Mouse (Mus musculus) right cerebral cortex, postnatal 10 days (tissue): ENCODE data around the gene Mrpl28.

ENCODE experiments used
- DNase-seq, 2 experiments: peaks; one replicate each; pipeline ENCODE4 v3.0.0; 2021; ENCODE audit warnings: low spot score in 2 of 2

Gene Mrpl28

DNA sequence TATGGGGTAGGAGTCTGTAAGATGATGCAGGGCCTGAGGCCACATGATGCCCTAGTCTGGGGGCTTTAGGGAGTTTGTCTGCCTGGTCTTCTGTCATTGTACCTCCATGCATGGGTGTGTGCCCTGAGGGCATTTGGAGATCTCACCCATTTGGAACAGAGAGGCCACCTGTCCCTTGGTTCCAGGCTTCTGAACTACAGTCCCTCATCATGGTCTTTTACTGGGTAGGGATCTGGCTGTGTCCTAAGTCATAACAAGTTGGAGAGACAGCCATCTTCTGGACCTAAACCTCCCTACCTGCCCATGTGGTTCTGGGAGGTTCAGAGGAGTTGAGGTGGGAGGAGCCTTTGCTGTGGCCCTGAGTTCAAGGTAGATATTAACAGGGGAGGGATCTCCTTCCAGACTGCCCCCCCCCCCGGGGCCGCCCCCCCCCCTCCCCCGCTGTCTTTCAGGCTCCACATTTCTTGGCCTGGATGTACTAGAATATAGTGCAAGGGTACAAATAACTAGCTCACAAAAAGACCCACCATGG, 7.3 kb upstream of the Mrpl28 start:
- no peak for DNase-seq

DNA sequence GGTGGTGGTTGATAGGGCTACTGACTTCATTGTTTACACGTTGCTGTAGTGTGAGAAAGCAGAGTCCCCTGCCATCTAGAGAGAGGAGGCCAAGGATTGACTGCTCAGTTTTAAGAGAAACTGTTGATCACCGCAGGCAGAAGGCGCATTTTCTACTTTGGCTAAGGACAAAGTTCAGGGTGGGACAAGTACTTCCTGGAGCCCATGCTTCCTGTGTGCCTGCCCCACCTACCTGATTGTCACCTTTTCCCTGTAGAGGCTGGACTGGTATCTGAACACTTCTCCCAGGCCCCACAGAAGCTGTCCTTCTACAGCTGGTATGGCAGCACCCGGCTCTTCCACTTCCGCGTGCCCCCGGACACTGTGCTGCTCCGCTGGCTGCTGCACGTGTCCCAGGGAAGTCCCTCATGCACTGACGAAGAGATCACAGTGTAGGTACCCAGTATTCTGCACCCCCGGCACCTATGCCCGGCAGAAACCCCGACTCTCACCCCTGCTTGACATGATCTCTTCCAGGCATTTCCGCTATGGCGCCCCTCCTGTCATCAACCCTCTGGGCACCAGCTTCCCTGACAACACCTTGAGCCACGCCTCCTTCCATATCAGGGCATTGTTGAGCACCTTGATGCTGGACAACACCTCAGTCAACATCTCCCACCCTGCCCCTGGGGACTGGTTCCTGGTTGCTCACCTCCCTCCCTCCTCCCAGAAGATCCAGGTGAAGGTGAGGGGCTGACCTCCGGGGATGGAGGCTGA, 6.6 kb upstream of the Mrpl28 start:
- no peak for DNase-seq

DNA sequence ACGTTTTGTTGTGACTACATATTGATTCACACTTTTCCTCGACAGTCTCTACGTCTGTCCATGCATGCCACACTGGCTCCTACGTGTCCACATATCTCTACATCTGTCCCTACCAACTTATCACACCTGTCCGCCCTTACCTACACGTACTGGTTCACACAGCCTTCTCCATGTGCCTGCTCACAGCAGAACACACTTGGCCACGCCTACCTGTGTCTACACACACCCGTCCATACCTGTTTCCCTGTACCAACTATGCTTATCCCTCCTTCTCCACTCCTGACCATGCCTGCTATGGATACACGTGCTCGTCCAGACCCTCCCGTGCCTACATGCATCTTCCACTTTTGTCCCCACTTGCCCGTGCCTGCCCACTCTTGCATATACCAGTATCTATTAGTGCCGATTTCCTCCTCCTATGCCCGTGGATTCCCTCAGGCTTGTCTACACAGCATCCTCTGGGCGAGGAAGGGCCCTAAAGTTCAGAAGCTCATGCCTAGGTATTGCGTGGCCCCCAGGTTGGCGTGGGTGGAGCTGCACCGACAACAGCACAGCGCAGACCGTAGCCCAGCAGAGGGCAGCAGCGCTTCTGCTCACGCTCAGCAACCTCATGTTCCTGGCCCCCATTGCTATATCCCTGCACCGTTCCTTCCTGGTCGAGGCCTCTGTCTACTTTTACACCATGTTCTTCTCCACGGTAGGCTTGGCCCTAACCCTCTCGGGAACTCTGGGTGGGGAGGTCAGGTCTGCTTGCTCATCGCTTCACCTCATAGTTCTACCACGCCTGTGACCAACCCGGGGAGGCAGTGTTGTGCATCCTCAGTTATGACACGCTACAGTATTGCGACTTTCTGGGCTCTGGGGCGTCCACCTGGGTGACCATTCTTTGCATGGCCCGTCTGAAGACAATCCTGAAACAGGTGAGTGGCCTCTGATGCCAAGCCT, 3.3 kb upstream of the Mrpl28 start:
- DNase-seq, result peak in 1 of 2 experiments; percentile 63

DNA sequence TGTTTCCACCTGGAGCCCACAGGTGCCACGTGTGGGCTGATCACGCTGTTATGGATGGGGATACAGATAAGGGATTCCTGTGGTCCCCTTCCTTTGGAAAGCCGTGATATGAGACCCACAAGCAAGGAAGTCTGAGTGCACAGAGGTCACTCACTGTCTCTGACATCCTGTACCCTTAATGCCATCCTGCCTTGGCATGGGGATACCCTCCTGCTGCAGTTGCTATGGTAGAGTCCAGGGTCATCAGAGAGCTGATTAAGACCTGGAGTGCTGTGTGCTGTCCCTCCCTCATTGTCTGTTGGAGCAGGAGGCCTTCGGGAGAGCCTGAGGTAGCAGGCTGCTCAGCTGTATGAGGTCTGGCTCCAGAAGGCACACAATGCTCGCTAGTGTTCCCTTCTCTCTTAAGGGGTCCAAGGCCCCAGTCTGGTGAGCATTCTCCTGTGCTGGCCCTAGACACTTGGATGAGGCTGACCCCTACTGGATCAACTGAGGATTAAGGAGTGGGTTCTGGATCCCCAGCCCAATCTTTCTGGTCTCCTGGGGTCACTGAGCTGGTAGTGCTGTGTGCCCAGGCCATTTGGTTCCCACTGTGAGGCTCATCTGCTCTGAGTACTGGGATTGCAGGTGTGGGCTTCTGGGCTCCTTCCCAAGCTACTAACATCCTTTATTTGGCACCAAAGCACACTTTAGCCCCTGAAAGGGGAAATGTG, 714 bp upstream of the Mrpl28 start:
- no peak for DNase-seq

DNA sequence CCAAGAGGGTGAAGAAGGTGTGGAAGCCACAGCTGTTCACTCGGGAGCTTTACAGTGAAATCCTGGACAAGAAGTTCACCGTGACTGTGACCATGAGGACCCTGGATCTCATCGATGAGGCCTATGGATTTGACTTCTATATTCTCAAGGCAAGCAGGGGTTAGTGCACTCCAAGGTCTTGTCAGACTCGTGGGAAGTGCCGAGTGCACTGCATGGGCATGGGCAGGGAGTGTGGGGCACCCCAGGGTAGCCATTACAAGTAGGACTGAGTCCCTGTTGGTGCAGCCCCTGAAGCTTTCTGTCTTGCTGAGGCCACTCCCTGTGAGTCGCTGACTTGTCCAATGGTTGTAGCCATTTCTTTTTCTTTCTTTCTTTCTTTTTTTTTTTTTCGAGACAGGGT, 1.3 kb downstream of the Mrpl28 start:
- DNase-seq, result no peak

DNA sequence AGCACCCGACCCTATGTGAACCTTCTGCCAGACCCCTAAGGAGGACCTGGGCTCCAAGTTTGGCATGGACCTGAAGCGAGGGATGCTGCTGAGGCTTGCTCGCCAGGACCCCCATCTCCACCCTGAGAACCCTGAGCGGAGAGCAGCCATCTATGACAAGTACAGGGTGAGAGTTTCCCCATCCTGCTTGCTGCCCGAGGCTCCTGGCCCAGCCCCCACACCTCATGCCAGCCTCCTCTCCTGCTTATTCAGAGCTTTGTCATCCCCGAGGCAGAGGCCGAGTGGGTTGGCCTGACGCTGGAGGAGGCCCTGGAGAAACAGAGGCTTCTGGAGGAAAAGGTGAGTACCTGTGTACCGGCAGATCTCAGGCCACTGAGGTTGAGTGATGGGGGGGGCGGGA, 1.9 kb downstream of the Mrpl28 start:
- no peak for DNase-seq

DNA sequence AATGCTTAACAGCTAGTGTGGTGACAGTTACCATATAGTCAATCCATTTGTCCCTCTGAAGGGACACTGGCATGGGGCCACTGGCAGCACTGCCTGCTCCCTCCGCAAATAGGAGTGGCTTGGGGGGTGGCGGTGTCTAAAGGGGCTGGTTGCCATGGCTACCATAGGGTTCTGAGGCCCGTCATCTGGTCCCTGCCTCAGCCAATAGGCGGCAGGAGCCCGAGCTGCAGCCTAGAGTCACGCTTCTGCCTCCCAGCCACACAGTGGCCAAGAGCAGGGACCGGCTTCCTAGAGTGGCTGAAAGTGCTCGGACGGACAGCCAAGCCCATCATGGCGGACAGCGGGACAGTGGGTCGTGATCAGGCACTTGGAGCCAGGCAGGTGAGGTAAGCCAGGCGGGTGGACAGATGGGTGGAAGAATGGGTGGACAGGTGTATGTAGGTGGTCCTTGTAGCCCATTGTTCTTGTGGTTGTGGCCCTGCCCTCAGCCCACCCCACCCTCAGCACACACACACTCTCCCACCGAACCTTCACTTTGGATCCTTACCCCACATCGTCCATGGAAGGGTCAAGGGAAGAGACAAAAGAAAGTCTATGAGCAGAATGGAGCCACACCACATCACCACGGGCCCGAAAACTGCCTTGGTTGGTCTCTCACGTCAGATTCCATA, 7.9 kb downstream of the Mrpl28 start:
- DNase-seq, result peak in 1 of 2 experiments; percentile 55

DNA sequence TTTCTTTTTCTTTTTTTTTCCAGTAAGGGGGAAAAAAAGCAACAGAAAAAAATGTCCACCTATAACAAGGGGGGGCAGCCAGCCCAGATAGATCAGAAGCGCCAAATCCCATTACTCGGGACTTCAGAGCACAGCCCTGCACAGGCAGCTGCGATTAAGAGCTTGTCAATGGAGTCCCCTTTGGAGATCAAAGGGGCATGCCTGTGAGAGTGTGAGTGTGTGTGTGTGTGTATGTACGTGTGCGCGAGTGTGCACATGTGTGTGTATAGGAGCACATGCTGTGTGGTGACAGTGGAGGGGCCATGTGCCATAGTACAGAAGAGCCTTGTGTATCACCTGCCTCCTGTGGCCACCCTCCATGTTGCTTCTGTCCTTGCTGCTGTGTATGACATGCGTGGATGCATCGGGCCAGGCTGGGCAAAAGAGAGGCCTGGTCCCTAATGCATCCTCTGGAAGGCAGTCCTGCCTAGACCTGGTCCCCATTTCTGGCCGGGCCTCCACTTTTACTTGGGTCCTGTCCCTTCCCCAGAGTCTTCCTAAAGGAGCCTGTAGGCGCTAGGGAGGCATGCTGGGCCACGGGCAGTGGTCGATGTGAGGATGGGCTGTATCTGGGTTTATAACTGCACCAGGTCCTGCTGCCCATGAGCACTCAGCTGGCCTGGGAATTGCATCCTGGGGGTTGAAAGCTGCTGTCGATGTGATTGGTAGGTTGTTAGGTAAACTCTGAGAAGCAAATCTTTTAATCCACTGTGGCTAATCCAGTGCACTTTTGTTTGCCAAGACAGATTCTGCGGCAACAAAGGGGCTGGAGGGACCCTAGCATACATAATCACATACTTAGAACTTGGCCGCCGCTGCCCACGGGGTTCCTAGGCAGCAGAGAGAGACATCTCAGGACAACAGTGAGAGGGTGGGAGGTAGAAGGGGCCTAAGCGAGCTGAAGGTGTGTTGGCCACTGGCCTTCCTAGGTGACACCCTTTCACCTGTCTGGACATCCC, 8.9 kb downstream of the Mrpl28 start:
- peak in 1 of 2 experiments; percentile 25 for DNase-seq

DNA sequence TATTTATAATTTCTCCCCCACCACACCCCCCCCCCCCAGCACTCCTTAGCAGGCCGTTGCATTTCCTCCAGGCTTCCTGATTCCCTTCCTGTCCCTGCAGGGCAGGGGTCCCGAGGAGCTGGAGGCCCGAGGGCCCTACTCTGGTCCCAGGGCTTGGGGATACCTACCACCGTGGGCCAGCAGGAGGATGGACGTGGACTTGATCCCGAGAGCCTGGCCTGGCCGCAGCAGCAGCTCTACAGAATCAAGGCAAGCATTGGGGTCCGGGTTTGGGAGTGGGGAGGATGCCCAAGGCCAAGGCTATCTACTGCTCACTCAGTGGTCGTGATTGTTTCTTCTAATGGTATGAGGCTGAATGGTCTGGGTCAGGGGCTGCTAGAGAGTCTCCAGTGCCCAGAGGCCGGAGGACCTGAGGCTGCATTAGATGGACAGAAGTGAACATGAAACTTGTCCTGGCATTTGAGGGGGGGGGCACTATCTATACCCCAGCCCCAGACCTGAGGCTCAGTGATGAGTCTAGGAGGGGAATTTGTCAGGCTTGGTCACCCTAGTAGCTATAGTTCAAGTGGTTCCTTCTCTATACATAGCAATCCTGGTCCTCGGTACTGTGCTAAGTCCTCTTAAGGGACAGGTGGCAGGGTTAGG, 13.9 kb downstream of the Mrpl28 start:
- DNase-seq, result no peak

DNA sequence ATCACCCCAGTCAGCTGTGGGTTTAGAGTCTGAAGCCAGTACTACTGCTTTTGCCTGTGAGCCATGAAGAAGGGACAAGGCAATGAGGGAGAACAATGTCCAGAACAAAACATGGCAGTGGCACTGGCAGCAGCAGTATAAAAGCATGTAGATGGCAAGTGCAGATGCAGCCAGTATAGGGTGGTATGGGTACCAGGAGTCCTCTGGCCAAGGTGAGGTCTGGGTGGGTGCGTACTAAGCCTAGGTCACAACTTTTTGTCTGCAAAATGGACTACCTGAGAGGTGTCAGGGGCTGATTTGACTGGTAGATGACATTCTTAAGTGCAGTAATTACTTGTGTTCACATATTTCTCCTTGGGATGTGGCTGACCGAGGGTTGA, 14.4 kb downstream of the Mrpl28 start:
- no peak for DNase-seq

DNA sequence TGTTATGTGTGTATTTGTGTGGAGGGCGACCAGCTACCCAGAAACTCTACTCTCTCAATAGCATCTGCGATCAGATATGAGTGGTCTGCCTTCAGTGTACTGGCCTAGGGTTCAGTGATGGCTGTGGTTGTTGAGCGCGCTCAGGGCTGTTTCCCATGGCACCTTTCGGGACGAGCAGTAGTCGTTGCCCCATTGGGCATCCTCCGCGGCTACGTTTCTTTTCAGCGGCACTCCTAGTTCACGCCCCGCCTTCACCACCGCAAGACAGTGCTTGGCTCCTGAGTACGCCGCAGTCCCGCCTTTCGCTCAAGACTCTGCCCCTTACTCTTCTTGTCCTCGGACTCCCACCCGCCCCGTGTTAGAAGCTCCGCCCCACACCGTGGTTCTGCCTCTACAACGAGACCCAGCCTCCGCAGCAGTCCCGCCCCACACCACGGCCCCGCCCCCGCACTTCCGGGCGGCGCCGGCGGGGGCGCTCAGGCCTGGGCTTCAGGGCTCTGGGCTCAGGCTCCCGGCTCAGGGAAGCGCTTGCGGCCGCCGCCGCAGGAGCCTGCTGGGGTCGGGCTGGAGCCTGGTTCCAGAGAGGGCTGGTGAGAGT, 15.0 kb downstream of the Mrpl28 start, which contains the start of gene Axin1:
Axin1 (plus strand) TSS at position 450 of the 598 bp plus-strand sequence.
- peak; percentile 96 to 98 for DNase-seq

DNA sequence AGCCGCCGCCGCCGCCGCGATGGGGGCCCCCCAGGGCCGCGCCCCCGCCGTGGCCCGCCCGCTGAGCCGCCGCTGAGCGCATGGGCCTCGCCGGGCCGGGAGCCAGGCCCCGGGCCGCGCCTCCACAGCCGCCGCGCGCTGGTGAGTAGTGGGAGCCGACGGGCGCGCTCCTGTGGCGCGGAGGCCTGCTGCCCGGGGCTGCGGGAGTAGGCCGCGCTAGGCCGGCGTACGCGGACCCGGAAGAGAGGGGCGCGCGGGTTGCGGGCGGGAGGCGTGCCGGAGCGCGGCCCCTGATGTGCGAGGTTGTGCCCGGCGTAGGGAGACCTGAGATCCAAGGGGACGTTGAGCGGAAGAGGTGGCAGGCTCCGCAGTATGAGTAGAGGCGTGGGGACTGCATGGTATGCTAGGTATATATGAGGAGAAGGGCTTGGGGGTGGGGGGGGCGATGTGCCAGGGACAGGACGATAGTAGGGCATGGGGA, 15.6 kb downstream of the Mrpl28 start:
- peak in 1 of 2 experiments; percentile 65 for DNase-seq

DNA sequence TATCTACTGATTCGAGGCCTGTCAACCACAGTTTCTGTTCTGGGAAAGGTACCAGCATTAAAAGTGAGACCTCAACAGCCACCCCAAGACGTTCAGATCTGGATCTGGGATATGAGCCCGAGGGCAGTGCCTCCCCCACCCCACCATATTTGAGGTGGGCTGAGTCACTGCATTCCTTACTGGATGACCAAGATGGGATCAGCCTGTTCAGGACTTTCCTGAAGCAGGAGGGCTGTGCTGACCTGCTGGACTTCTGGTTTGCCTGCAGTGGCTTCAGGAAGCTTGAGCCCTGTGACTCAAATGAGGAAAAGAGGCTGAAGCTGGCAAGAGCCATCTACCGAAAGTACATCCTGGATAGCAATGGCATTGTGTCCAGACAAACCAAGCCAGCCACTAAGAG, 19.5 kb downstream of the Mrpl28 start:
- no peak for DNase-seq

DNA sequence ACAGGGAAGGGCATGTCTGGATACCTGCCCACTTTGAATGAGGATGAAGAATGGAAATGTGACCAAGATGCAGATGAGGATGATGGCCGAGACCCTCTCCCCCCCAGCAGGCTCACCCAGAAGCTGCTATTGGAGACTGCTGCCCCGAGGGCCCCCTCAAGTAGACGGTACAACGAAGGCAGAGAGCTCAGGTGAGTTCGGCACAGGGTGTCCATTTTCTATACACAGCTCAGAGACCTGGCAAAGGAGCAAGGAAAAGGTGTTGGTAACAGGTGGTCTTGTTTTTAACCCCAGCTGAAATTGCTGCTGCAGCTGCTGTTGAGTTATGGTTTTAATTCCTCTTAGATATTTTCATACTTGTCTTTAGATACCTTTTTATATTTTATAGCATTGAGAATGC, 20.1 kb downstream of the Mrpl28 start:
- no peak for DNase-seq

DNA sequence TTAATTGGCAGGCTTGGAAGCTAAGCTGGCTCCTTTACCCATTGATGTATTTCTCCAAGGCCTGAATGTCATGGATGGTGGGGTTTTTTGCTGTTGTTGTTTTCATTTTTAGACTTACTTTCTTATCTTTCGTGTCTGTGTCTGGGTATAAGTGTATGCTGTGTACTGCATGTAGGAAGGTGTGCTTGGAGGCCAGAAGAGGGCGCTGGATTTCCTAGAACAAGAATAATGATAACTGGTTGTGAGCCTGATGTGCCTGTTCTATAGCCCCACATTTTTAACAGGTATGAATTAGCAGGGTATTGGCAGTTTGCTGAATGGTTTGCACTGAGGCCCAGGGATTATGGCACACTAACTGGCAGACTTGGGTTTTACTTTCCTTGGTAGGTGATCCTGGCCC, 25.8 kb downstream of the Mrpl28 start:
- DNase-seq, result no peak

DNA sequence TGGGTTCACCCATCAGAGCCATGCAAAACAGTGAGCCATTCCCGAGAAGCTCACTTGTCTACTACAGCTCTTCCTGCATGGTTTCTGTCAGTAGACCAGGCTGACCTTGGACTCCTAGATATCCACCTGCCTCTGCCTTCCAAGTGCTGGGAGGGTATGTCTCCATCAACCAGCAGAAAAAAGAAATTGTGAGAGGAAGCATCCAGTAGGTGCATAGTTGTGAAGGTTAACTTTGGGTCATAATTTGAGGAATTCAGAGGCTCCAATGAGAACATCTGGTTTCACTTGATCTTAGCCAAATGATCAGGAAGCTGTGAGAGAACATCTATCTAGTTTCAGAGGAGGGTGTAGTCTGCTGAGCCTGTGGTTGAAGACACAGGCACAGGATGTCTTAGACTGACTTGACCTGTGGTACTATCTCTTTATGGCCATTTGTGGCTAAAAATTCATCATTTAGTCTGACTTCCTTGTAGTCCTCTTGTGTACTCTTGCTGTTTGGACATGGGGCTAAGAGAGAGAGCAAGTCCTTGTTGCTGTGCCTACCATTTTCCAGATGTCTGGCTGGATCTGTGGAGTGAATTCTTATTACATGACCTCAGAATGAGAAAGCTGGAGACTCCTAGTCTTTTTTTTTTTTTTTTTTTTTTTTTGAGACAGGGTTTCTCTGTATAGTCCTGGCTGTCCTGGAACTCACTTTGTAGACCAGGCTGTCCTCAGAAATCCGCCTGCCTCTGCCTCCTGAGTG, 28.8 kb downstream of the Mrpl28 start:
- no peak for DNase-seq

DNA sequence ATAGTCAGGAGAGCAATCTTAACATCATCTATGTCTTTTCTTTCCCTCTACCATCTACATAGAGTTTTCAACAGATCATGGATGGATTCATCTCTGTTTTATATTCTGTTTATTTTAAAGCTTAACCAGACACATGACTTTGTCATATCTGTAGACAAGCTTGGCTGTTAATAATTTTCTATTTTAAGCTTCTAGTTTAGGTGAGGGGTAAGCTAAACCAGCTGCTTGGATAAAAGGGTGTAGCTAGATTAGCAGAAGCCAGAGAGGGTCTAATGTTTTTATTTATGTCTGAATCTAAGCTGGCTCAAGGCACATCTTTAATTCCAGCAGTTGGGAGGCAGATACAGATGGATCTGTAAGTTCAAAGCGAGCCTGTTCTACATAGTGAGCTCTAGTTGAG, 39.4 kb downstream of the Mrpl28 start:
- no peak for DNase-seq

DNA sequence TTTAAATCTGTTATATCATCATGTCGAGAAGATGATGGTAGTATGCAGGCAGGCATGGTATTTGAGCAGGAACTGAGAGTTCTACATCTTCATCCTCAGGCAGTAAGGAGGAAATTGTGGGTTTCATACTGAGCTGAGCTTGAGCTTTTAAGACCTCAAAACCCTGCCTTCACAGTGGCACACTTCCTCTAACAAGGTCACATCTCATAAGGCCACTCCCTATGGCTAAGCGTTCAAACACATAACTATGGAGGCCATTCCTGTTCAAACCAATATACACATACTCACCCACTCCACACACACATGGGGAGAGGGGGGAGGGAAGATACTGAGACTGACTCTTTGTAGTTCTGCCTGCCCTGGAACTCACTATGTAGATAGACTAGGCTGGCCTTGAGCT, 44.7 kb downstream of the Mrpl28 start:
- DNase-seq, result no peak
